Mouse (Mus musculus) midbrain, postnatal 0 days (tissue): ENCODE data around the gene Baiap2l1. TPM values are rescaled to one million over a fixed set of nuclear protein-coding genes. Genes with fewer than 3 reads are reported as not detected.

Source experiments
- ATAC-seq: fragments of 200-750 bp; cut with Nextera tagmentation; 2 replicates; pipeline ENCODE4 v1.8.0; 2017; ENCODE audit warnings: moderate number of reproducible peaks, mild to moderate bottlenecking, moderate TSS enrichment, moderate library complexity; ENCODE audit not compliant: low FRiP score
- DNase-seq: peaks from one replicate; pipeline ENCODE4 v3.0.0-alpha.2; 2015; ENCODE audit warnings: low spot score
- H3K27ac ChIP-seq: fragments of 300-500 bp; sonication (generic); 2 replicates; pipeline ENCODE4 v1.5.1; 2014; ENCODE audit warnings: low read depth, mild to moderate bottlenecking, low read length, mixed read lengths
- H3K27me3 ChIP-seq: fragments of 300-500 bp; sonication (generic); 2 replicates; pipeline ENCODE4 v1.6.1; 2014; ENCODE audit warnings: low read length, control low read depth, mixed read lengths; ENCODE audit not compliant: insufficient read depth
- H3K36me3 ChIP-seq: fragments of 300-500 bp; sonication (generic); 2 replicates; pipeline ENCODE4 v1.6.1; 2014; ENCODE audit warnings: low read length, control low read depth, mixed read lengths; ENCODE audit not compliant: insufficient read depth
- H3K4me1 ChIP-seq: fragments of 300-500 bp; sonication (generic); 2 replicates; pipeline ENCODE4 v1.6.1; 2014; ENCODE audit warnings: mild to moderate bottlenecking, control low read depth, antibody characterized with exemption, low read length, mixed read lengths; ENCODE audit not compliant: insufficient read depth
- H3K4me2 ChIP-seq: fragments of 300-500 bp; sonication (generic); 2 replicates; pipeline ENCODE4 v1.6.1; 2014; ENCODE audit warnings: low read depth, mild to moderate bottlenecking, low read length, mixed read lengths; ENCODE audit not compliant: poor library complexity, severe bottlenecking
- H3K4me3 ChIP-seq: fragments of 300-500 bp; sonication (generic); 2 replicates; pipeline ENCODE4 v1.5.1; 2014; ENCODE audit warnings: low read depth, mild to moderate bottlenecking, low read length, moderate library complexity
- H3K9ac ChIP-seq: fragments of 300-500 bp; sonication (generic); replicated peaks from 2 replicates; pipeline ENCODE4 v1.6.1; 2014; ENCODE audit warnings: mild to moderate bottlenecking, low read length, moderate library complexity, mixed read lengths; ENCODE audit not compliant: poor library complexity, severe bottlenecking
- H3K9me3 ChIP-seq: fragments of 300-500 bp; sonication (generic); 2 replicates; pipeline ENCODE4 v1.6.1; 2016; ENCODE audit warnings: low read length, control low read depth
- CTCF ChIP-seq: IDR thresholded peaks from 2 replicates; pipeline ENCODE4 v1.5.1; 2016; ENCODE audit warnings: antibody characterized with exemption, mild to moderate bottlenecking
- WGBS: fragments of 180-500 bp; shearing (Covaris S2); extraction: QIAGEN DNeasy Blood & Tissue Kit; methylation state at CpG from one replicate; pipeline ENCODE4 v1.1.7; 2014; 5-methylcytosine and 5-hydroxymethylcytosine counted together
- polyA plus RNA-seq: library from polyadenylated mRNA; unstranded; fragments of >200 nt; fragmentation: Nextera tagmentation; extraction: Ambion mirVana; gene quantifications from 2 replicates; pipeline ENCODE4 v1.2.1, GENCODE M21; 2015
- total RNA-seq: library from RNA; depleted of rRNA; stranded (reverse); fragments of >200 nt; gene quantifications from 2 replicates; pipeline ENCODE4 v1.2.3, GENCODE M21; 2014

Baiap2l1 gene
- total and polyA plus RNA-seq, 2 experiments from 2014 or later = 0.44 to 0.80 TPM

DNA sequence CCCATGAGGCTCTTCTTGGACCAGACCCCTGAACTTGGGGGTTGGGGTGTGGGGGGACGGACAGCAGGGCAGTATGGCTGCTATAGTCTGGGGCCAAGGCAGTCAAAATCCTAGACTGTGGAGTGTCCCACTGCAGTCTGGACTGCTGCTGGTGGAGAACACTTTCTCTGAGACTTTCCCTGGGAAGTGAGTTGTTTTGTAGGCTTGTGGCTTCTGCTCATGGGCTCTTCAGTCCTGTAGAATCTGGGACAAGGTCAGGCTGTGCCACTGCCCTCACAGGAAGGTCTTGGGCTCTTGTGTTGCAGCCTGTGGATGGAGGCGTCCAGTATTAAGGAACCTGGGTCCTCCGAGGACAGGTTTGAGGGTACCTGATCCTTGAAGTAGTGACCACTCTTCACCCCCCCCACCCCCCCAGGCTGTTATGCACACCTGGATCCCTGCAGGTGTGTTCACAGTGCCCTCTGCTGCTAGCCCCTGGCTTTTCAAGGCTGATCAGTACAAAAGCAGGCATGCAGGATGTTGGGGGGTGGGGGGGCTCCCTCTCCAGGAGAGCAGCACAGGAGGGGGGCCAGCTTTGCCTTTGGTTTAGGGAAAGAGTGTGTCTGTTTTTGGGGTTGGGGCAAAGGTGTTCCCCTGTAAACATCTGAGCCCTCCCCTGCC is 100.3 kb downstream of the Baiap2l1 start:
- peak; percentile 41 for TF ChIP-seq CTCF
- ATAC-seq (no peak), DNase-seq (no peak)
- Histone ChIP-seq H3K4me2 (peak overlapping the region; percentile 77), H3K27ac (no peak overlapping the region), H3K27me3 (no peaks in the 10 kb centered on the region), H3K4me3 (peak overlapping the region; percentile 97; the same call in 1 of the 2 replicates), H3K9ac (peak overlapping the region; percentile 91; the same call in 1 of the 2 replicates), H3K9me3 (no peaks in the 10 kb centered on the region), H3K4me1 (peaks cover 27% of the 10 kb centered on the region; the same call in 1 of the 2 replicates), H3K36me3 (no peaks in the 10 kb centered on the region)
- WGBS = 75% methylated on average over 3 of the region's 3 CpGs

DNA sequence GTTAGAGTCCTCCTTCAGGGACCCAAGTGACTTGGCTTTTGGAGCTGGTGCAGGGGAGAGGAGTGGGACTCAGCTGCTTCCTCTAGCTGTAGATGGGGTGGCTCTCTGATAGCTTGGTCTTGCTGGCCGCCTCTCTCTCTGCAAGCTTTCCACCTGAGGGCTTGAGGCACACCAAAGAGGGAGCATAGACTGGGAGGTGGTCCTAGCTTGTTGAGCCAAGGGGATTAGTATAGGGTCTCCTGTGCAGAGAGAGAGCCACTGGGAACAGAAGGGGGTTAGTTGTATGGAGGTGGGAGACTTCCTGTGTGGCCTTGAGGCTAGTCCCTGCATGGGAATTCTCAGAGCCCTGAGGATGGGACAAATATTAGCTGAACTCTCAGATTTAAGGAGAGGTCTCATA is 101.0 kb downstream of the Baiap2l1 start:
- Histone ChIP-seq H3K9ac (peak overlapping the region; percentile 91; the same call in 1 of the 2 replicates), H3K27ac (no peak overlapping the region), H3K4me3 (peak overlapping the region; percentile 97), H3K27me3 (no peaks in the 10 kb centered on the region), H3K4me1 (peaks cover 27% of the 10 kb centered on the region; the same call in 1 of the 2 replicates), H3K36me3 (no peaks in the 10 kb centered on the region), H3K4me2 (peak overlapping the region; percentile 77), H3K9me3 (no peaks in the 10 kb centered on the region)
- DNase-seq (no peak), ATAC-seq (no peak)
- TF ChIP-seq CTCF = no peak
- WGBS = 22% methylated on average over 1 of the region's 1 CpGs

DNA sequence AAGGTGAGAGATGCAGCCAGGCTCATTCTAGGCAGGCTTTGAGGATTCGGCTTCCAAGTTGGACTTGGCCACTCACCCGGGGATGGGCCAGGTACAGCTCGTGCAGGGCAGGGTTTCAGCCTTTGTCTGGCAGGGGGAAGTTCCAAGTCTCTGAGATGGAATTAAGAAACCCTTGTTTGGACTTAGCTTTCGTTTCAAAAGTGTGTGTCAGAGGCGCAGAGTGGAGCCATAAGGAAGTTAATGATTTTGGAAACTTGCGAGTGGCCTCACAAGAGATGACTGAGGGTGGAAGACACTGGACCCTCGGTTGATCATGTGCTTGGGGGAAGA is 101.4 kb downstream of the Baiap2l1 start:
- Histone ChIP-seq H3K27me3 (no peaks in the 10 kb centered on the region), H3K9ac (peak overlapping the region; percentile 91; the same call in 1 of the 2 replicates), H3K36me3 (no peaks in the 10 kb centered on the region), H3K9me3 (no peaks in the 10 kb centered on the region), H3K4me1 (peaks cover 27% of the 10 kb centered on the region; the same call in 1 of the 2 replicates), H3K27ac (peak overlapping the region; percentile 85), H3K4me2 (peak overlapping the region; percentile 77), H3K4me3 (peak overlapping the region; percentile 97)
- DNase-seq (no peak), ATAC-seq (no peak)
- WGBS = 12% methylated on average over 7 of the region's 7 CpGs
- TF ChIP-seq CTCF = no peak

DNA sequence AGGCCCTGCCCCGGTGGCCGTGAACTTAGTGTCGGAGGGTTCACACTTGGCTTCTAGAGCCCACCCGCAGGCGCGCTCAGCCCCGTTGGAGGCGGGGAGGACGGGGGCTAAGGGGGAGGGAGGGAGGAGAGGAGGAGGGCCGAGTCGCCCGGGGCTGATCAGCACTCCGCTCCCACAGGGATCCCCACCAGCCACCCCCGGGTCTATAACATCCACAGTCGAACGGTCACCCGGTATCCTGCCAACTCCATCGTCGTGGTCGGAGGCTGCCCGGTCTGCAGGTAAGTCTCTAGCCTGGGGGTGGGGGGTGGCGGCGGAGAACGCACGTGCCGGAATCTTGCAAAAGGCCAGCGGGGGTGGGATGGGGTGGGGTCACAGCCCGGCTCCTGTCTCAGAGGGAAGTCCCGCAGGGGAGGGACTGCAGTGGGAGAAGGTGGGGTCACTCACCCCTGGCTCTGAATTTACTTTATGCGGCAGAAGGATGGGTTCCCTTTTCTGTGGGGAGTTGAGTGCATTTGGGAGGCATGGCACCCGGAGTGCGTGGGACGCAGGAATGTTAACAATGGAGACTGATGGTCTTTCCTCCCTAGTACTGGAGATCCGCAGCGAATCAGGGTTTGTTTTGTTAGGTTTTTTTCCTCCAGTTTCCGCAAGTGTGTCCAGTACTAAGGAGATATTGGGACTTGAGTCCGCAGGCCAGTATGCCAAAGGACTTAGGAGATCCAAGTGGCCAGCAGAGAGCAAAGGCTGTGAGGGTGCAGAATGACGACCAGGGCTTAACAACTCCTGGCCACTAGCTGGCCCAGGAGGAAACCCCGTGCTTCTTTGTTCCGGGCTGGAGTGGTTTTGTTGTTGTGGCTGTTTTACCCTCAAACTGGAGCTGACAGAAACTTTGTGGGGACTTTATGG is 102.0 kb downstream of the Baiap2l1 start:
- DNase-seq (peak; percentile 62), ATAC-seq (peak; percentile 56)
- no peaks in the 10 kb centered on the region for H3K36me3 ChIP-seq
- H3K9me3 ChIP-seq = no peaks in the 10 kb centered on the region
- peak overlapping the region; percentile 85 for H3K27ac ChIP-seq
- peak overlapping the region; percentile 77 for H3K4me2 ChIP-seq
- peak overlapping the region; percentile 97 for H3K4me3 ChIP-seq
- no peaks in the 10 kb centered on the region for H3K27me3 ChIP-seq
- under 1% methylated on average over 34 of the region's 40 CpGs for WGBS
- H3K9ac ChIP-seq = peak overlapping the region; percentile 91
- H3K4me1 ChIP-seq = peaks cover 27% of the 10 kb centered on the region; the same call in 1 of the 2 replicates
- TF ChIP-seq CTCF = no peak

DNA sequence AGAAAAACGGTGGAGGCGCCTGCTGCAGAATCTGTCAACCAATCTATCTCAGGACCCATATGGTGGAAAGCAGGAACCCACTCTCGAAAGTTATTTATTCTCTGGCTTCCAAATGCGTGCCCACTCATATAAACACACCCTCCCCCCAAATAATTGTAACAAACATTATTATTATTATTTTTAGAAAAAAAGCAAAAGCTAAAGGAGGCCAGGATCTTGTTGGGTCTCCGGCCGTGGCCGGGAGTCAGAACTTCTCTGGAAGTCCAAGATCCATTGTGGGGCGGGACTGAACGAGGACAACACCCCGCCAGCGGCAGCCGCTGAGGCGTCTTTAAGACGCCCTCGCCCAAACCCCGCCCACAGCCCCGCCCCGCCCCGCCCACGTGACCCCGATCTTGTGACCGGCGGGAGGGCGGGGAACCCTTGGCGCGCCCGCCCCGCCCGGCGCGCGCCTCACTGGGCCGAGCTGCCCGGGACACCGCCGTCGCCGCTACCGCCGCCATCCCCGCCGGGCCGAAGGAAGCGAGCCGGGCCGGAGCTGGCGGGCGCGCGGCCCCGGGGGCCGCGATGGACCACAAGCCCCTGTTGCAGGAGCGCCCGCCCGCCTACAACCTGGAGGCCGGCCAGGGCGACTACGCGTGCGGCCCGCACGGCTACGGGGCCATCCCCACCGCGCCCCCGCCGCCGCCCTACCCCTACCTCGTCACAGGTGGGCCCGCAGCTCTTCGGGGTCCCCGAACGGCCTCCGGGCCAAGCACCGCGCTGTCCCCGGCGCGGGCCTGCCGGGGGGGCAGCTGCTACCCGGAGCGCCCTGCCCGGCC is 102.9 kb downstream of the Baiap2l1 start:
- Histone ChIP-seq H3K27me3 (no peaks in the 10 kb centered on the region), H3K36me3 (no peaks in the 10 kb centered on the region), H3K9ac (peak overlapping the region; percentile 91), H3K4me1 (peaks cover 27% of the 10 kb centered on the region; the same call in 1 of the 2 replicates), H3K4me2 (peak overlapping the region; percentile 77), H3K4me3 (peak overlapping the region; percentile 97), H3K9me3 (no peaks in the 10 kb centered on the region), H3K27ac (peak overlapping the region; percentile 85)
- under 1% methylated on average over 62 of the region's 84 CpGs for WGBS
- DNase-seq = peak; percentile 89
- ATAC-seq = peak; percentile 85
- no peak for TF ChIP-seq CTCF
